Mouse (Mus musculus) G1E (cell line): ENCODE measurements around the gene Plin1. TPM values are rescaled to one million over a fixed set of nuclear protein-coding genes. Genes with fewer than 3 reads are reported as not detected.

Experiments
- ATAC-seq: 2 replicates; pipeline ENCODE4 v1.8.0; 2016; ENCODE audit warnings: mild to moderate bottlenecking; ENCODE audit not compliant: insufficient number of reproducible peaks, poor library complexity, low FRiP score, severe bottlenecking; ENCODE audit errors: extremely low read depth
- DNase-seq: peaks from one replicate; pipeline ENCODE4 v3.0.0; 2012; ENCODE audit warnings: low spot score
- H3K27me3 ChIP-seq: 2 replicates; pipeline ENCODE4 v1.6.1; 2012; ENCODE audit warnings: mild to moderate bottlenecking, low read length, inconsistent platforms; ENCODE audit not compliant: insufficient read depth
- H3K36me3 ChIP-seq: replicated peaks from 2 replicates; pipeline ENCODE3; 2012; ENCODE audit warnings: mild to moderate bottlenecking, inconsistent platforms
- H3K4me1 ChIP-seq: 2 replicates; pipeline ENCODE4 v1.6.1; 2012; ENCODE audit warnings: low read depth, low read length, inconsistent platforms, mixed read lengths; ENCODE audit not compliant: insufficient read depth
- H3K4me3 ChIP-seq: 2 replicates; pipeline ENCODE4 v1.5.1; 2012; ENCODE audit warnings: low read depth, mild to moderate bottlenecking, inconsistent platforms, low read length, moderate library complexity, mixed read lengths
- H3K9me3 ChIP-seq: replicated peaks from 2 replicates; pipeline ENCODE4 v1.6.1; 2012; ENCODE audit warnings: inconsistent platforms
- CTCF ChIP-seq: IDR thresholded peaks from 2 replicates; pipeline ENCODE4 v1.5.1; 2012; ENCODE audit warnings: low read depth, low read length, inconsistent platforms, mixed read lengths
- GATA1 ChIP-seq: IDR thresholded peaks from 2 replicates; pipeline ENCODE4 v1.6.1; 2012; ENCODE audit warnings: borderline replicate concordance, low read length, inconsistent platforms, mixed read lengths
- GATA2 ChIP-seq: IDR thresholded peaks from 2 replicates; pipeline ENCODE4 v1.6.1; 2012; ENCODE audit warnings: low read depth, low read length, inconsistent platforms, borderline replicate concordance
- POLR2AphosphoS5 ChIP-seq: IDR thresholded peaks from 2 replicates; pipeline ENCODE4 v1.6.1; 2012; ENCODE audit warnings: low read depth, low read length, inconsistent platforms; ENCODE audit not compliant: insufficient replicate concordance
- TAL1 ChIP-seq: conservative IDR thresholded peaks from 2 replicates; pipeline ENCODE4 v1.6.1; 2012; ENCODE audit warnings: low read depth, low read length, inconsistent platforms, mixed read lengths
- polyA plus RNA-seq: library from polyadenylated mRNA; stranded (reverse); fragments of >175 nt; gene quantifications from 2 replicates; pipeline ENCODE4 v1.2.3, GENCODE M21; 2012
- total RNA-seq, 2 experiments: library from RNA; stranded (forward) in 1 of 2; stranded (reverse) in 1 of 2; fragments of 200-1000 nt in 1 of 2; fragments of >200 nt in 1 of 2; fragmentation: Nextera tagmentation in 1 of 2; gene quantifications; 2 replicates each; pipeline ENCODE4 v1.2.3; 2014 to 2017

The Plin1 gene
- total and polyA plus RNA-seq, 3 experiments, result 0.16 TPM; not detected in 2

GRCm38 (mm10) chr7:79749511-79749910 lies 16.8 kb upstream of the Plin1 start:
- ATAC-seq (no peak), DNase-seq (no peak)
- Histone ChIP-seq H3K4me1 (peaks cover 2% of the 10 kb centered on the region; the same call in 1 of the 2 replicates), H3K4me3 (no peak overlapping the region), H3K27me3 (peaks cover 3% of the 10 kb centered on the region), H3K36me3 (no peaks in the 10 kb centered on the region), H3K9me3 (no peaks in the 10 kb centered on the region)
- TF ChIP-seq GATA1, result no peak

GRCm38 (mm10) chr7:79747659-79748058 lies 15.0 kb upstream of the Plin1 start:
- peaks cover 3% of the 10 kb centered on the region for H3K27me3 ChIP-seq
- no peaks in the 10 kb centered on the region for H3K9me3 ChIP-seq
- H3K36me3 ChIP-seq, result no peaks in the 10 kb centered on the region
- no peak overlapping the region for H3K4me3 ChIP-seq
- ATAC-seq (no peak), DNase-seq (no peak)
- peaks cover 15% of the 10 kb centered on the region for H3K4me1 ChIP-seq
- TF ChIP-seq GATA2 (no peak), TAL1 (no peak), CTCF (no peak), POLR2AphosphoS5 (no peak), GATA1 (no peak)

GRCm38 (mm10) chr7:79744585-79744984 lies 11.9 kb upstream of the Plin1 start:
- Histone ChIP-seq H3K4me1 (peaks cover 24% of the 10 kb centered on the region), H3K36me3 (peaks cover 12% of the 10 kb centered on the region), H3K9me3 (no peaks in the 10 kb centered on the region), H3K4me3 (no peak overlapping the region), H3K27me3 (peaks cover 3% of the 10 kb centered on the region)
- DNase-seq (no peak), ATAC-seq (no peak)
- TF ChIP-seq CTCF, result no peak
- no peak for TF ChIP-seq TAL1
- no peak for TF ChIP-seq GATA2
- TF ChIP-seq POLR2AphosphoS5, result no peak
- TF ChIP-seq GATA1, result no peak

- no peaks in the 10 kb centered on the region for H3K9me3 ChIP-seq
Measured at GRCm38 (mm10) chr7:79744051-79744450, 11.3 kb upstream of the Plin1 start.

DNA sequence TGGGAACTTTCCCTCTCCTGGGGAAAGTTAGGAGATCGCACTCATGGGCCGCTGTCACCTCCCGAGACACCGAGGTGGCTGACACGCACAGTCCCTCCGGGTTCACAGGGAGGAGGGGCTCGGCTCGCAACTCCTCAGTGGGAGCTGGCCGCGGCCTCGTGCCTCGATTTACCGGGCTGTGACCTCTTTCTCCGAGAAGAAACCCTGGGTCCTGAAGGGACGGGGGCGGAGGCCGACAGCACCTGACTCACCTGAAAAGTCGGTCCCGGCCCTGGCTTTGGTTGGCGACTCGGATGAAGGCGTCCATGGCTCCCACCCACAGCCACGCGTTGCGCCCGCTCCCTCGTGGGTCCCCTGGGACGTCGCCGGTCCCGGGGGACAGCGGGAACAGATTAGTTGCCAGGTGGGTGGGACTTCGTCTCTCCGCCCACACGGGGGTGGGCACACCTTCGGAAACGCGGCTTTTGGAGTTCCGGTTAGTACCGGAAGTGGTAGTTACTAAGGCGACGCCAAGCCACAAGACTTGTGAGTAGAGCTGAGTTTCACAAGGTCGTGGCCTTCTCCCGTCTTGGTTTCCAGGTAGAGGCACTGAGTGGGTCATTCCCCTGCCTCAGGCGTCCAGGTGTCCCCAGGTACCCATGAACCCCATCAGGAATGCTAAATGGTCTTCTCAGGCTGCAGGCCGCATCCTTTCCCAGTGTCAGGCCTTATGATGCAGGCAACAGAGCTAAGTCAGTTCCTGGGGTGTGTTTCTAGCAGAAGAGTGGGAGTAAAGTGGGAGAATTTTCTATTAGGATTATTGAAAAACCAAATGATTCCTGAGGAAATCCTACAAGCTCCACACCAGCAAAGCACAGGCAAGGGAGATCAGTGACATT lies 10.2 kb upstream of the Plin1 start, which contains the start of the genes Pex11a and Wdr93:
Pex11a (minus strand) TSS at position 473 of the 878 bp plus-strand sequence.
Wdr93 (plus strand) TSS at position 505 of the 878 bp plus-strand sequence.
- peaks cover 24% of the 10 kb centered on the region for H3K4me1 ChIP-seq
- peak within 1 kb of the TSS; percentile 85 for H3K4me3 ChIP-seq
- DNase-seq (peak; percentile 70), ATAC-seq (peak; percentile 90)
- peaks cover 28% of the 10 kb centered on the region for H3K36me3 ChIP-seq
- H3K27me3 ChIP-seq, result no peaks in the 10 kb centered on the region
- TF ChIP-seq GATA2, result no peak
- TF ChIP-seq CTCF, result no peak
- TF ChIP-seq POLR2AphosphoS5, result no peak
- TF ChIP-seq TAL1, result no peak
- TF ChIP-seq GATA1, result no peak
- no peaks in the 10 kb centered on the region for H3K9me3 ChIP-seq

More at GRCm38 (mm10) chr7:79744051-79744450, 11.3 kb upstream of the Plin1 start:
- DNase-seq, result no peak
- ATAC-seq, result no peak
- Histone ChIP-seq H3K4me3 (no peak overlapping the region), H3K36me3 (peaks cover 17% of the 10 kb centered on the region), H3K27me3 (peaks cover 3% of the 10 kb centered on the region; the same call in 1 of the 2 replicates), H3K4me1 (peaks cover 24% of the 10 kb centered on the region)
- TF ChIP-seq CTCF (no peak), POLR2AphosphoS5 (no peak), TAL1 (no peak), GATA2 (no peak), GATA1 (no peak)

DNA sequence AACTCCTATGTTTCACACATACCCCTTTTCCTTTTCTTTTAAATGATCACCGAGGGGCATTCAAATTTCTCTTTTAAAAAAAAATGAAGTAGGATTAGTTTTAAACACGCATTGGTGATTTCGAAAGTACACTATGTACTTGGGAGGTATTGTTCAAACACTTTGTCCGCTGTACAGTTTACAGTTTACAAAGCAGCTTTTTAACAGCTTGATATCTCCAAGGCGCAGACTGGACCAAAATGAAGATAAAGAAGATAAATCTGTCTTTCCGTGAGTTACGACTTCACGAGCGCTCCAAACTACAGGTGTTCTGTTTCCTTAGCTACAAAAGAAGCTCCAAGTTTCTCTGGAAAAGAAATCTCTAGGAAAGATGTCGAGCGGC lies 9.6 kb upstream of the Plin1 start:
- H3K27me3 ChIP-seq, result no peaks in the 10 kb centered on the region
- H3K9me3 ChIP-seq, result no peaks in the 10 kb centered on the region
- peak overlapping the region; percentile 85 for H3K4me3 ChIP-seq
- TF ChIP-seq GATA2, result no peak
- TF ChIP-seq TAL1, result no peak
- TF ChIP-seq GATA1, result no peak
- no peak for TF ChIP-seq POLR2AphosphoS5
- no peak for TF ChIP-seq CTCF
- peaks cover 35% of the 10 kb centered on the region for H3K36me3 ChIP-seq
- peaks cover 24% of the 10 kb centered on the region for H3K4me1 ChIP-seq
- DNase-seq (no peak), ATAC-seq (no peak)

- TF ChIP-seq GATA1 (no peak), POLR2AphosphoS5 (no peak), CTCF (no peak), TAL1 (no peak), GATA2 (no peak)
Measured at GRCm38 (mm10) chr7:79740279-79740678, 7.6 kb upstream of the Plin1 start.

More at GRCm38 (mm10) chr7:79740279-79740678, 7.6 kb upstream of the Plin1 start:
- peaks cover 24% of the 10 kb centered on the region for H3K4me1 ChIP-seq
- no peak for ATAC-seq
- no peaks in the 10 kb centered on the region for H3K9me3 ChIP-seq
- H3K27me3 ChIP-seq, result no peaks in the 10 kb centered on the region
- no peak for DNase-seq
- peaks cover 53% of the 10 kb centered on the region for H3K36me3 ChIP-seq
- no peak overlapping the region for H3K4me3 ChIP-seq
